Mouse (Mus musculus) stomach, embryonic 14.5 days (tissue): Measurements from ENCODE around the gene Itprid2. TPM values are rescaled to one million over a fixed set of nuclear protein-coding genes. Genes with fewer than 3 reads are reported as not detected.

Experiments
- ATAC-seq: fragments of 200-750 bp; cut with Nextera tagmentation; 2 replicates; pipeline ENCODE4 v1.8.0; 2017; ENCODE audit warnings: low read depth, moderate TSS enrichment; ENCODE audit not compliant: insufficient number of reproducible peaks, insufficient read depth, low FRiP score
- H3K27ac ChIP-seq: fragments of 300-500 bp; sonication (generic); 2 replicates; pipeline ENCODE4 v1.5.1; 2014; ENCODE audit warnings: mild to moderate bottlenecking, low read length, moderate library complexity, mixed read lengths
- H3K27me3 ChIP-seq: fragments of 300-500 bp; sonication (generic); 2 replicates; pipeline ENCODE4 v1.6.1; 2014; ENCODE audit warnings: low read length, control low read depth, mixed read lengths; ENCODE audit not compliant: control insufficient read depth, insufficient read depth
- H3K36me3 ChIP-seq: fragments of 300-500 bp; sonication (generic); 2 replicates; pipeline ENCODE4 v1.6.1; 2014; ENCODE audit warnings: mild to moderate bottlenecking, control low read depth, low read length, moderate library complexity, mixed read lengths; ENCODE audit not compliant: control insufficient read depth, insufficient read depth
- H3K4me1 ChIP-seq: fragments of 300-500 bp; sonication (generic); 2 replicates; pipeline ENCODE4 v1.6.1; 2014; ENCODE audit warnings: low read length, control low read depth, mixed read lengths; ENCODE audit not compliant: control insufficient read depth, insufficient read depth
- H3K4me2 ChIP-seq: fragments of 300-500 bp; sonication (generic); replicated peaks from 2 replicates; pipeline ENCODE4 v1.6.1; 2014; ENCODE audit warnings: low read depth, low read length, control low read depth
- H3K4me3 ChIP-seq: fragments of 300-500 bp; sonication (generic); 2 replicates; pipeline ENCODE4 v1.5.1; 2014; ENCODE audit warnings: low read depth, low read length, control low read depth
- H3K9ac ChIP-seq: fragments of 300-500 bp; sonication (generic); replicated peaks from 2 replicates; pipeline ENCODE4 v1.6.1; 2014; ENCODE audit warnings: low read depth, mild to moderate bottlenecking, control low read depth, low read length, moderate library complexity, mixed read lengths
- H3K9me3 ChIP-seq: fragments of 300-500 bp; sonication (generic); 2 replicates; pipeline ENCODE4 v1.6.1; 2016; ENCODE audit warnings: low read depth, low read length, control low read depth; ENCODE audit not compliant: control insufficient read depth
- WGBS: fragments of 180-500 bp; shearing (Covaris S2); extraction: QIAGEN DNeasy Blood & Tissue Kit; methylation state at CpG from one replicate; pipeline ENCODE4 v1.1.7; 2014; 5-methylcytosine and 5-hydroxymethylcytosine counted together
- polyA plus RNA-seq: library from polyadenylated mRNA; unstranded; fragments of >200 nt; fragmentation: Nextera tagmentation; extraction: Ambion mirVana; gene quantifications from 2 replicates; pipeline ENCODE4 v1.2.1, GENCODE M21; 2014

Itprid2 gene
- polyA plus RNA-seq, 1 experiment from 2014 or later: 22.2 TPM

DNA sequence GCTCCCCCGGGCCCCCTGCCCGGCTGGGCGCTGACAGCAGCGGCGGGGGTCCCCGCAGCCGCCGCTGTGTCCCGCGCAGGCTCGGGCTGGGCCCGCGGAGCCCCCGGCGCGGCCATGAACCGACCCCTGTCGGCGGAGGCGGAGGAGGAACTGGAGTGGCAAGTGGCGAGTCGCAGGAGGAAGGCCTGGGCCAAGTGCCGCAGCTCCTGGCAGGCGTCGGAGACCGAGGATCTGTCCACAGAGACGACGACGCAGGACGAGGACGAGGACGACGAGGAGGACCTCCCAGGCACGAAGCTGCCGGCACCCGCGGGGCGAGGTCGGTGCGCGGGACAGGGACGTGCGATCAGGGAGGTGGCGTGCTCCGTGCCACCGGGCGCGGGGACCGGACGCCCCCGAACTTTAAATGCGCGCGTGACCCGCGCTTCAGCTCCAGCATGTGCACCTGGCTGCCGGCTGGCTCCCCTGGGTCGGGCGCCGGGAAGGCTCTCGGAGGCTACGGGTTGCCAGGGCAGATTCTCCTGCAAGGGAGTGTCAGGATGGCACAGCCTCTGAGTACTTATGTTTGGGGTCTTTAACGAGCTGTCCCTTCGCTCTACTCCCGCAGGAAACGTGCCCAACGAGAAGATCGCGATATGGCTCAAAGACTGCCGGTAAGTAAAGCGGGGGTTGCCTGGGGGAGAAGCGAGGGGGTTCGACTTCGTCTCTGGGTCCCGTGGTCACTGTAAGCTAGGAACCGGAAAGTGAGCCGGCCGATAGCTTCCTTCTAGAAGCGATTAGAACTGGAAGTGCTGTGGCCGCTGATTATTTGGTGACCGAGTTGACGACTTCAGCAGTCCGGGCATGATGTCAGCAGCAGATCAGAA is 507 bp downstream of the Itprid2 start:
- under 1% methylated on average over 81 of the region's 83 CpGs for WGBS

DNA sequence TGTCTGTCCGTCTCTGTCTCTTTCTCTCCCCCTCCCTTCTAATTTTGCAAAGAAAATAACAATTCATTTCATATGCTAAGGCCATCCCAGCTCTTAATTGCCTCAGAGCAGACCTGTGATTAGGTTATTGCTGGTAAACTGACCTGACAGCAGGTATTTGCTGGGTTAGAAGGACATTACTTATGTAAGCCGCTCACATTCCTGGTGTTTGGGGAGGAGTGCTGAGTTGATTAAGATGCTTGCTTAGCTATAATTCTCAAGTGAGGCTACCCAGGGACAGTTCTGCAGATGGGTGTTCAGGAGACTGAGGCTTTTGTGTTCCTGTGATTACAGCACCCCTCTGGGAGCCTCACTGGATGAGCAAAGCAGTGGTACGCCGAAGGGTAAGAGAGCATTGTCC is 3.8 kb downstream of the Itprid2 start:
- ATAC-seq: no peak
- H3K4me2 ChIP-seq: peak overlapping the region; percentile 69
- H3K27me3 ChIP-seq: no peaks in the 10 kb centered on the region
- H3K36me3 ChIP-seq: peaks cover 13% of the 10 kb centered on the region
- peak overlapping the region; percentile 4; the same call in 1 of the 2 replicates for H3K4me3 ChIP-seq
- no peaks in the 10 kb centered on the region for H3K9me3 ChIP-seq
- WGBS: 59% methylated on average over 4 of the region's 4 CpGs
- H3K9ac ChIP-seq: no peak overlapping the region; the same call in 1 of the 2 replicates
- H3K4me1 ChIP-seq: peaks cover 16% of the 10 kb centered on the region
- no peak overlapping the region for H3K27ac ChIP-seq

More for the DNA sequence above, 507 bp downstream of the Itprid2 start:
- Histone ChIP-seq H3K4me2 (peak overlapping the region; percentile 69), H3K4me1 (peaks cover 16% of the 10 kb centered on the region), H3K36me3 (peaks cover 4% of the 10 kb centered on the region; the same call in 1 of the 2 replicates), H3K27ac (peak overlapping the region; percentile 77), H3K9ac (peak overlapping the region; percentile 92), H3K27me3 (no peaks in the 10 kb centered on the region), H3K9me3 (no peaks in the 10 kb centered on the region), H3K4me3 (peak overlapping the region; percentile 90)
- peak; percentile 82; the same call in 1 of the 2 replicates for ATAC-seq

DNA sequence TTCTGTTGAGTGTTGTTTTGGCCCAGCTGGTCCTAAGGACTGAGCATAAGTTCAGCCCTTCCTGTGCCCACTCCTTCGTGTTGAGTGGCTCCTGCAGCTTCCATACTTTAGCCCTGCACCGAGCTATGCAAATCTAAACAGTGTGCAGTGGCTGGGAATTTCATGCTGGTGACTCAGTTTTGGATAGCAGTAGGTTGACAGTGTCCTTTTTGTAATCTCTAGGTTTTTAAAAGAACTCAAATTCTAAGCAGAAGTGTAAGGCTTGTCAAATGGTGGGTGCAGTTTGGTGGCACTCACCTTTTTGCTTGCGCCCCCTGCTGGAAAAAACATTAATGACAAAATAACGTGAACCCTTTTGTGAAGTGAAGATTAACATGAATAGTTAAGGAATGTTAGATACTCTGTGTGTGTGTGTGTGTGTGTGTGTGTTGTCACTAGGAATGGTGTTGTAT is 11.1 kb downstream of the Itprid2 start:
- no peak for ATAC-seq
- Histone ChIP-seq H3K4me1 (peaks cover 4% of the 10 kb centered on the region; the same call in 1 of the 2 replicates), H3K4me2 (no peak overlapping the region), H3K27ac (no peak overlapping the region), H3K4me3 (no peak overlapping the region), H3K9ac (no peak overlapping the region), H3K36me3 (peaks cover 30% of the 10 kb centered on the region), H3K27me3 (no peaks in the 10 kb centered on the region), H3K9me3 (no peaks in the 10 kb centered on the region)
- WGBS: 46% methylated on average over 4 of the region's 4 CpGs

DNA sequence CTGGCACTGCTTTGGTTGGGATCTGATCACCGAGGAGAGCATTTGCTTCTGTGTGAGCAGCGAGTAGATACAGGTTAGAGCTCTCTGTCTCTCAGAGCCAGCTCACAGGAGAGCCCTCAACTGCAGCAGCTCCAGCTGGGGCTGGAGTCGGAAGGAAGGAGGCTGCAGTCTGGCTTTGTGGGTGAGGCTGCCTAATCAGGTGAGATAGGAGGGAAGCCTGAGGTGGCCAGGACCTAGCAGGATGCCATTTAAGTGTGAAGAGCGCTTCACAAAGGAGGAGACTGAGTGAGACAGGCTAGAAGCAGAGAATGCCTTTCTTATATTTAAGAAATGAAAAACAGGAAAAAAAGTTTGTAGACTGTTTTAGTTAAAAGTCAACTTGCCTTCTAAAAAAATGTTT is 11.9 kb downstream of the Itprid2 start:
- 68% methylated on average over 4 of the region's 4 CpGs for WGBS
- ATAC-seq: no peak; the same call in 1 of the 2 replicates
- no peak overlapping the region for H3K9ac ChIP-seq

DNA sequence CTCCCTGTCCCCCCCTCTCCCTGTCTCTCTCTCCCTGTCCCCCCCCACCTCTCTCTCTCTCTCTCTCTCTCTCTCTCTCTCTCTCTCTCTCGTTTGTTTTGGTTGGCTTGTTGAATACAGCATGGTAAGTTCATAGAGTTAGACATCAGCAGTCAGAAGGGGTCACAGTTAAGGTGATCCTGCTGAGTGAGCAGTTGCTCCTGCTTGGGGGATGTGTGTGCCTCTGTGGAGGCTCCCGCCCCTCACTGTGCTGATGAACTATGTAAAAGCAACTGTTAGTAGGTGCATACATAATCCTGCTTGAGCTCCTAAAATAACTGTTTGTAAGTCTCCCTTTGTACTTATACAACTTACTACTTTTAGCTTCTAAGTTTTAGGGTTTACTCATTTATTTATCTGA is 12.6 kb downstream of the Itprid2 start:
- Histone ChIP-seq H3K9me3 (no peaks in the 10 kb centered on the region), H3K4me3 (no peak overlapping the region), H3K4me1 (peaks cover 4% of the 10 kb centered on the region; the same call in 1 of the 2 replicates), H3K27me3 (no peaks in the 10 kb centered on the region), H3K36me3 (peaks cover 35% of the 10 kb centered on the region), H3K4me2 (no peak overlapping the region), H3K27ac (no peak overlapping the region), H3K9ac (no peak overlapping the region)
- 50% methylated on average over 2 of the region's 2 CpGs for WGBS
- ATAC-seq: no peak

More for the DNA sequence above, 11.9 kb downstream of the Itprid2 start:
- Histone ChIP-seq H3K27me3 (no peaks in the 10 kb centered on the region), H3K9me3 (no peaks in the 10 kb centered on the region), H3K4me3 (no peak overlapping the region), H3K4me2 (no peak overlapping the region), H3K4me1 (peaks cover 4% of the 10 kb centered on the region; the same call in 1 of the 2 replicates), H3K27ac (0 out of 2 replicates have a peak overlapping the region, but pooled peaks have one; percentile 7), H3K36me3 (peaks cover 30% of the 10 kb centered on the region)

DNA sequence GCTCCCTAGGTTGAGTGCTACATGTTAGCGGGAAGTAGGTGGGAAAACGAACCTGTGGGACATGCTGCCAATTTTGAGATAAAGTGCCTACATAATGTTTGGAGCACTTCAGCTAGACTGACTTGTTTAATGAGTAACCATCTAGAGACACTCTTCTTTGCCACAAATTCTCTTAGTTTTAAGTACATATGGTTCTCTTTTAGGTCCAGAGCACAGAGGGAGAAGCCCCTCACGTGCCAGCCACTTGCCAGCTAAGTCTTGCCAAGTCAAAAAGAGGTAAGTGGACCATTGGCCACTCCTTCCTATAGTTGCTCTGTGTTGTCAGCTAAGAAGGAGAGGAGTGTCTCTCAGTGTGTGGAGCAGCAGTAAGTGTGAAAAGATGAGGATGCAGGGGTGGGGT is 16.0 kb downstream of the Itprid2 start:
- no peak for ATAC-seq
- no peaks in the 10 kb centered on the region for H3K9me3 ChIP-seq
- peaks cover 13% of the 10 kb centered on the region for H3K36me3 ChIP-seq
- no peaks in the 10 kb centered on the region for H3K27me3 ChIP-seq
- H3K27ac ChIP-seq: no peak overlapping the region
- H3K9ac ChIP-seq: no peak overlapping the region
- peaks cover 4% of the 10 kb centered on the region; the same call in 1 of the 2 replicates for H3K4me1 ChIP-seq
- no peak overlapping the region for H3K4me2 ChIP-seq
- 68% methylated on average over 3 of the region's 3 CpGs for WGBS
- no peak overlapping the region for H3K4me3 ChIP-seq

DNA sequence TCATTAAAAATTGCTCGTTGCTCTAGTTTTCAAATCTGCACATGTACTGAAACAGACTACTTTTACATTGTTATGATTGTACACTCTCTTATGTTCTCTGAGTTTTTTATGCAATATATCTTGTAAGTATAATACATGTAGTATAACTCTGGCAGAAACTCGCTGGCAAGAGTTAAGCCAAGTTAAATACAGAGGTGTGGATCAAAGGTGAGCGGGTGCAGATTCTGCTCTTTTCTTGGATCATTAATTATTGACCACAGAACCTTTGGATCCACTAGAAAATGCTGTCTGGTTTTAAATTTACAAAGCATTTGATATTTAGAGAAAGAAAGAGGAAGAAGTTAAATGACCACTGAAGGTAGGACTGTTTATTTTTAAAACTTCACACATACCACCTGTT is 16.5 kb downstream of the Itprid2 start:
- Histone ChIP-seq H3K27me3 (no peaks in the 10 kb centered on the region), H3K9ac (no peak overlapping the region), H3K4me2 (no peak overlapping the region), H3K9me3 (no peaks in the 10 kb centered on the region), H3K4me1 (peaks cover 4% of the 10 kb centered on the region; the same call in 1 of the 2 replicates), H3K36me3 (peaks cover 12% of the 10 kb centered on the region), H3K4me3 (no peak overlapping the region), H3K27ac (no peak overlapping the region)
- 66% methylated on average over 3 of the region's 3 CpGs for WGBS
- ATAC-seq: no peak

DNA sequence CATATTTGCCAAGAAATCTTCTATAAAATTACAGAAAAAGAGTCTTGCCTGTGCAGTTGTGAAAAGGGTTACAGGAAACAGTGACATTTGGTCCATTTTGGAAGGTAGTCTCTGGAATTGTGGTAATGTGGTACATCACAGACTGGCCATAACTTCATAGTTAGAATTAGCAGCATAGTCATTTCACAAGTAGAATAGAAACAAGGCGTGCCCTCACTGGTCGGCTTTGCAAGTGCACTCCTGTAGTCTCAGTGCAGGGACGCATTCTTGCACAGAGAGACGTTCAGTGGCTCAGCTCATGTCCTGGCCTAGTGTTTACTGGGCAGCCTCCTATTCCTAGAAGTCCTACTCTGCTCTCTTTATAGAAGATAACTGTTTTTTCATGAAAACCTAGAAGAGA is 17.4 kb downstream of the Itprid2 start:
- Histone ChIP-seq H3K27me3 (no peaks in the 10 kb centered on the region), H3K36me3 (peaks cover 18% of the 10 kb centered on the region), H3K9me3 (no peaks in the 10 kb centered on the region), H3K4me1 (no peaks in the 10 kb centered on the region), H3K4me2 (no peak overlapping the region), H3K4me3 (no peak overlapping the region), H3K9ac (no peak overlapping the region), H3K27ac (no peak overlapping the region)
- no peak for ATAC-seq
- 73% methylated on average over 4 of the region's 4 CpGs for WGBS
